Mouse (Mus musculus): ENCODE results near the gene Lrrc71.

- no peak for TF ChIP-seq GATA1 (IDR thresholded peaks at IDR 0.05; ENCODE audit: borderline replicate concordance, low read length)
- no peak for TF ChIP-seq FLI1 (IDR thresholded peaks at IDR 0.05; ENCODE audit: low read length)
Measured at GRCm38 (mm10) chr3:87767764-87768163, 19.3 kb upstream of the Lrrc71 start.
